Mouse (Mus musculus): ENCODE data around the gene Ly75. TPM values are rescaled to one million over a fixed set of nuclear protein-coding genes. Genes with fewer than 3 reads are reported as not detected.
A peak's percentile ranks its signal among the peaks of the same experiment; 100 is the strongest.

The Ly75 gene
- polyA plus RNA-seq, 1 experiment from 2014 or later: 0.91 TPM

DNA sequence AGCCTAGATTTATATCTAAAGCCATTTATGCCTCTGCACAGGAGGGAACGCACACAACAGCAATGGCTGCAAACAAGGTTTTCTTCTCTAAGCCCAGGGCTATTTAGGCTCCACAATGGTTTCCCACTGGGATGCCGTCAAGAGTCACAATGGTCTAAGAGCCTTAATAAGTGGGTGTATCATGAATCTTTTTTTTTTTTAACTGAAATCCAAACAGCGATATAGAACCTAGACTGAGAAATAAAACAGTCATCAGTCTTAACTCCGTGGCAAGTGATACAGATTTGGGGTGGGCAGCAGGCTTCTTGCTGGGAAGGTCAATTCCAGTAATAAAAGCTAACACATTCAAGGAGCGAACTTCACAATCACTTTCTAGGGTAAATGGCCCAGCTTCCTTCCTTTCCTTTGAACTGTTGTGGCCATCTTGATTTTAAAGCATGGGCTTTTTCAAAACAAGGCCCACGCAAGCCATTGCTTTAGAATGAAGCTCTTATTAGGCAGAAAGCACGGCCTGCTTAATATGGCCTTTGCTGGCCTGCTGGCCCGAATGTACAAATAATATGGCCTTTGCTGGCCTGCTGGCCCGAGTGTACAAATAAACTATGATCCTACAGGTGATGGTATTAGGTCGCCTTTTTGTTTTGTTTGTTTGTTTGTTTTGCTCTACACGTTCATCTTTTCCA, 39.4 kb downstream of the Ly75 start:
- Histone ChIP-seq H3K36me3 (no peaks in the 10 kb centered on the region), H3K27me3 (peaks cover 9% of the 10 kb centered on the region; the same call in 1 of the 2 replicates), H3K9ac (no peak overlapping the region), H3K4me2 (no peak overlapping the region), H3K27ac (no peak overlapping the region), H3K4me1 (replicated peaks) (peaks cover 15% of the 10 kb centered on the region), H3K9me3 (no peaks in the 10 kb centered on the region), H3K4me3 (no peak overlapping the region)
- ATAC-seq (ENCODE audit: low FRiP score): 0 out of 2 replicates have a peak, but pooled peaks have one; percentile 43
- WGBS: 23% methylated on average over 11 of the region's 11 CpGs

DNA sequence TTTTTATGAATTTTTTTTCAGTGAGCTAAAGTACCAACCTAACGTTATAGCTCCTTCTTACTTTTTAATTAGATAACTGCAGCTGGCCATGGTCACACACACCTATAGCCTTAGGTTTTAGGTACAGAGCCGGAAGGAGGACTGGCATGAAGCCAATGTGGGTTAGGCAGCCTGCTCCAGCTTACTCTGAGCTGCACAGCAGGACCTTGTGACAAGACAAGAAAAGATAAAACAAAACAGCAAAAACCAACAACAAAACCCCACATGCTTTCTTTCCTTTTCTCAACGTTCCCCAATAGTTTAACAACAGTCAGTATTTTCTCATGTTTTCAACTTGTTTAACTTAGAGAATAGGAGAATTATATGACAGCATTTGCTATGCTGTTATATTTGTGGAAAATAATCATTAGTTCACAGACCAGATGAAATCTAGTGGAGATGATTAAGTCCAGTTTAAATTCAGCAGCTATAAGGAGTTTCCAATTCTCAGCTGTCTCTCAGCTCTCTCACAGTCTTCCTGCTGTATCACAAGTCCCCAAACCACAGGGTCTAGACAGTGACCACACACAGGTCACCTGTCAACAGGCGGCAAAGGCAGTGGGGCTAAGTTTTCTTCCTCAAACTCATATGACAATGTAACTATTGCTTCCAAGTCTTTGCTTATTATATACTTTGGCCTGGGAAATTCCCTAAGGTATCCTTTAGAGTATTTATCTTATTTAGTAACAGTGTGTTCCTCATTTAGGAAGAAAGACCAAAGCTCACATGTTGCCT, 40.8 kb downstream of the Ly75 start:
- ATAC-seq (ENCODE audit: low FRiP score): no peak
- no peak overlapping the region for H3K9ac ChIP-seq
- no peaks in the 10 kb centered on the region for H3K9me3 ChIP-seq
- 61% methylated on average over 4 of the region's 4 CpGs for WGBS
- H3K27me3 ChIP-seq: peaks cover 9% of the 10 kb centered on the region; the same call in 1 of the 2 replicates
- H3K4me1 ChIP-seq (replicated peaks): peaks cover 15% of the 10 kb centered on the region
- H3K4me2 ChIP-seq: no peak overlapping the region
- H3K36me3 ChIP-seq: no peaks in the 10 kb centered on the region
- no peak overlapping the region for H3K4me3 ChIP-seq
- no peak overlapping the region for H3K27ac ChIP-seq

DNA sequence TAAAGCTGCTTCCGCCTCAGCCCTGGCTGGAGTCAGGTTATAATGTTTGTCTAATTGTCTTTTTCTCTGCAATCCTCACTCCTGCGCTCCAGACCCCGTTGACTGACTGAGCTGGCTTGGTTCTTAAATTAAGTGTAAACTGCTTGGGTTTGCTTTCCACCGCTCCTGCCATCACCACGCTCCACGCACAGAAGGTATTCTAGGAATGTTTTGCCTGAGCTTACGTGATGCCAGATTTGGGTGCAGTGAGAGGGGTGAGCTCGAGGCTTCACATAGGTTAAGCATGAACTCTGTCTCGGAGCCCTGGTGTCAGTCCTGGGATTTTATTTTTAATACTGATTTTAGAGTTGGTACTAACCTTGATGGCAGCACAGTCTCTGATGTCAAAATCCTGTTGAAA, 45.2 kb downstream of the Ly75 start:
- Histone ChIP-seq H3K9ac (no peak overlapping the region), H3K9me3 (no peaks in the 10 kb centered on the region), H3K4me2 (no peak overlapping the region), H3K4me1 (replicated peaks) (no peaks in the 10 kb centered on the region), H3K36me3 (no peaks in the 10 kb centered on the region), H3K27ac (no peak overlapping the region), H3K27me3 (peaks cover 4% of the 10 kb centered on the region; the same call in 1 of the 2 replicates), H3K4me3 (no peak overlapping the region)
- ATAC-seq (ENCODE audit: low FRiP score): no peak
- WGBS: 51% methylated on average over 9 of the region's 9 CpGs

DNA sequence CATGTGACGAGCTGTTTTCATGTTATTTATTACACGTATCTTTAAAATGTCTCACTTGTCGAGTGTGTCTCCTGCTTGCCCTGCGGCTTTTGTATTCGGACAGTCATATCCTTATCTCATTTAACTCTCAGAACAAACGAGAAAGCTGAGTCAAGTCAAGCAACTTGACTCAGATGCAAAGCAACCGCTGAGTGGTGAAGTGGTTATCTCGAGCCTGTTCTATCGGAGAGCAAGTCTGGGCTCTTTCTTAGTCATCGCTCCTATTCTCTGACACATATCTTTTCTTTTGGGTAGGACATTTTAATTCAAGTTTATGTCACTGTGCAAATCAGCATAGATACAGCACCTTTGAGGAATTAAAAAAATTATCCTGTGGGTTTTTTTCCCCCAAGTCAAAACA, 54.5 kb downstream of the Ly75 start:
- H3K27me3 ChIP-seq: no peaks in the 10 kb centered on the region
- H3K9ac ChIP-seq: no peak overlapping the region
- H3K27ac ChIP-seq: no peak overlapping the region
- H3K4me1 ChIP-seq (replicated peaks): no peaks in the 10 kb centered on the region
- 94% methylated on average over 10 of the region's 10 CpGs for WGBS
- no peaks in the 10 kb centered on the region for H3K36me3 ChIP-seq
- no peak for ATAC-seq (ENCODE audit: low FRiP score)
- H3K9me3 ChIP-seq: no peaks in the 10 kb centered on the region
- H3K4me2 ChIP-seq: no peak overlapping the region
- H3K4me3 ChIP-seq: no peak overlapping the region

DNA sequence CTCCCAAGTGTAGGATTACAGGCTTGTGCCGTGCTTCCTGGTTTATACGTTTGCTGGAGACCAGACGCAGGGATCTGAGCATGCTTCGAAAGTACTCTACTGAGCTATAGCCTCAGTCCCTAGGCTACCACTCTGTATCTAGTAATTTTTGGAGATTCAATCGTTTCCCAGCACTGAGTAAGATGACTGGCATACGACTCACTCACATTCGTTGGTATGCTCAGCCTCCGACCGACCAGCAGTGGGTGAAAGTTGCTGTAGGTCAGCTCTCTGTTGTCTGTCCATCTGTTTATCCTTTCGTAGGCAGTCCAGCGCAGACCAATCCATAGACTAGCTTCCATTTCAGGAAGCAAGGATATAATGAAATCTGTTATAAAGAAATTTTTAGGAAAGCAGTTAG, 55.5 kb downstream of the Ly75 start:
- no peak for ATAC-seq (ENCODE audit: low FRiP score)
- Histone ChIP-seq H3K27ac (no peak overlapping the region), H3K4me2 (no peak overlapping the region), H3K27me3 (no peaks in the 10 kb centered on the region), H3K36me3 (no peaks in the 10 kb centered on the region), H3K9ac (no peak overlapping the region), H3K4me1 (replicated peaks) (no peaks in the 10 kb centered on the region), H3K9me3 (no peaks in the 10 kb centered on the region), H3K4me3 (no peak overlapping the region)
- WGBS: 91% methylated on average over 11 of the region's 11 CpGs

DNA sequence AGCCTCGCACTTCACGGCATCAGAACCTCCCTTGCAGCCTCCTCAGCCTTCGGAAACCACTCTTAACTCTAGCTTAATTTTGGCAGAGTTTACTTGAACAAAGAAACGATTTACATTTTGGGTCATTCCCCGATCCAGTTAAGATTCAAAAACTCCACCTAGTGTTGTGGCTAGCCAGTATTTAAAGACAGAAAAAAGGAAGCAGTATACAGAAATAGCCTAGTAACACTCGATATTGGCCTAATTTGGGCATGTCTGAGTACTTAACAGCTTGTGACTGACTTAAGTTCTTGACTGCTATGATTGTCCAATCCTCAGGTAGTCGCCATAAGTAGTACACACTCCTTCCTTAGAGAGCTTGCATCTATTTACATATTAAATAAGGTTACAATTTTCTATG, 56.2 kb downstream of the Ly75 start:
- H3K27me3 ChIP-seq: no peaks in the 10 kb centered on the region
- ATAC-seq (ENCODE audit: low FRiP score): no peak
- no peak overlapping the region for H3K27ac ChIP-seq
- no peak overlapping the region for H3K9ac ChIP-seq
- H3K4me3 ChIP-seq: no peak overlapping the region
- H3K4me2 ChIP-seq: no peak overlapping the region
- no peaks in the 10 kb centered on the region for H3K36me3 ChIP-seq
- no peaks in the 10 kb centered on the region for H3K4me1 ChIP-seq (replicated peaks)
- 91% methylated on average over 7 of the region's 7 CpGs for WGBS
- no peaks in the 10 kb centered on the region for H3K9me3 ChIP-seq

DNA sequence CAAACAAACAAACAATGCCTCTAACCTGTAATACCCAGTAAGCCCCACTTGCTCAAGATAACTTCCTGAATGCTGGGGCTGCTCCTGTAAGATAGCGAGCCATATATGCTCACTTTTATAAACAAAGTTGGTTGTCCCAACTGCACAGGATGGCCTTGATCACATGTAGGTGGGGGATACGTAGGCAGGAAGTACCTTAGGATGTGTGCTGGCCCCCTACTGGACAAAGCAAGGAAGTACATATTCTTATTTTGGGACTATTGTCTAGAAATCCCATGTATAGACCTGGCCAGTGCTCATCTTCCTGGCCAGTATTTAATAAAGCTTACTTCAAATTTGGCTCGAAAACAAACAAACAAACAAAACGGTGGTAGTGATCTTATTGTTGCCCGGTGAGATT, 59.7 kb downstream of the Ly75 start:
- no peak for ATAC-seq (ENCODE audit: low FRiP score)
- 83% methylated on average over 5 of the region's 5 CpGs for WGBS
- H3K9me3 ChIP-seq: no peaks in the 10 kb centered on the region
- H3K9ac ChIP-seq: no peak overlapping the region
- H3K27me3 ChIP-seq: no peaks in the 10 kb centered on the region
- no peaks in the 10 kb centered on the region for H3K4me1 ChIP-seq (replicated peaks)
- no peak overlapping the region for H3K4me2 ChIP-seq
- no peaks in the 10 kb centered on the region for H3K36me3 ChIP-seq
- no peak overlapping the region for H3K4me3 ChIP-seq
- H3K27ac ChIP-seq: no peak overlapping the region

DNA sequence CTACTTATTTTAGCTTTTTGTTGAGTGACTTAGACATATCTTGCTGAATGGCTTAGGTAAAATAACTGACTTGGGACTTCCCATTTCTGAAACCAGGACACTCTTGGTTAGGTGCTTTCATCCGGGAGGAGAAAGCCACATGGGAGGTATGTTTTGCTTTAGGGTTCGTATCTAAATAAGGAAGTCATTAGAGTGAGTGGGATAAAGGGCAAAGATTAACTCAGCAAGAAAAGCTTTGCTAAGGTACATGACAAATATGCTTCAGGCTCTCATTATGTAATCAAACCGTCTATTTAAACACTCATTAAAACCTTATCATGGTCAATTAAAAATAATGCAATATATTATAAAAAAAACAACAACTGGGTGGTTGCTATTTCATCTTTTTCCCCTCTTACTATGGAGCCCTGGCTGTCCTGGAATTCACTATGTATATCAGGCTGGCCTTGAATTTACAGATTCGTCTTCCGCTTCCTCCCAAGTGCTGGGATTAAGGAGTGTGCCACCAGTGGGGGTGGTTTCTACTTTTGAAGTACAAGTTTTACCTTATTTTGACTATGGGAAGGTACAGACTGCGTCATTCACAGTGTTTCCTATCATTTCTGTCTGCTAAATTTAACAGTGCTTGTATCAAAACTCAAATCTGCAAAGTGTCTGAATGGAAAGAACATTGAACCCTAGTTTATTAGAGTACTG, 60.9 kb downstream of the Ly75 start:
- Histone ChIP-seq H3K27me3 (no peaks in the 10 kb centered on the region), H3K4me2 (no peak overlapping the region), H3K4me3 (no peak overlapping the region), H3K27ac (no peak overlapping the region), H3K36me3 (no peaks in the 10 kb centered on the region), H3K9me3 (no peaks in the 10 kb centered on the region), H3K9ac (no peak overlapping the region), H3K4me1 (replicated peaks) (no peaks in the 10 kb centered on the region)
- no peak for ATAC-seq (ENCODE audit: low FRiP score)
- 76% methylated on average over 6 of the region's 6 CpGs for WGBS

DNA sequence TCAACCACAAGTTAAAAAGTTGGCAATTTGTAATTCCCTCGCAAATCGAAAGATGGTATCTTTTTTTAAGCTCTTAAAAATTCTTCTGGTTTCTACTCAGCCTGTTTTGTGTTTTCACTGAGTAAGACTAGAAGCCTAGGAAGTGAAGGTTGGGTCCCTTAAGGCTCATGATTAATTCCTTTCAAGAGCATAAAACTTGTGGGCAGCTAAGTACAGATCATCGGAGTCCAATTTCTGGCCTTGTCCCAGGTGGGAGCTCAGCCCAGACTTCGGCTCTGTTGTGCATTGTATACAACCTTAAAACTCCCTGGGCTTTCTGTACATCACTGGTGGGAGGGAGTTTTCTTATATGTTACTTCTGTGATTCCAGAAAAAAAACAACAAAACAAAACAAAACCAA, 79.3 kb downstream of the Ly75 start:
- H3K27me3 ChIP-seq: no peaks in the 10 kb centered on the region
- H3K4me3 ChIP-seq: no peak overlapping the region
- no peaks in the 10 kb centered on the region for H3K4me1 ChIP-seq (replicated peaks)
- H3K9ac ChIP-seq: no peak overlapping the region
- no peak overlapping the region for H3K4me2 ChIP-seq
- H3K36me3 ChIP-seq: no peaks in the 10 kb centered on the region
- no peak overlapping the region for H3K27ac ChIP-seq
- no peaks in the 10 kb centered on the region for H3K9me3 ChIP-seq
- ATAC-seq (ENCODE audit: low FRiP score): no peak
- 91% methylated on average over 4 of the region's 4 CpGs for WGBS

DNA sequence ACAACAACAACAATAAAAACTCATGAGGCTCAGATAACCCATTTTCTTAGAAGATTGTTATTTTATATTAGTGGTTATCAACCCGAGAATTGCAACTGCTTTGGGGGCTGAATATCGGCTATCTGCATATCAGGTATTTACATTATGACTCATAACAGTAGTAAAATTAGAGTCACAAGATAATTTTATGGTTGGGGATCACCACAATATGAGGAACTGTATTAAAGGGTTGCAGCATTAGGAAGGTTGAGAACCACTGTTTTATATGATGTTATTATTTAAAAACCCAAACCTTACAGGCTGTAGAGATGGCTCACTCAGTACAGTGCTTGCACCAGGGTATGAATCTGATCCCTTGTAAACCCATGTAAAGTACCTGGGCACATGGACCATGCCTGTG, 83.8 kb downstream of the Ly75 start:
- Histone ChIP-seq H3K4me3 (no peak overlapping the region), H3K9me3 (no peaks in the 10 kb centered on the region), H3K27ac (no peak overlapping the region), H3K9ac (no peak overlapping the region), H3K36me3 (no peaks in the 10 kb centered on the region), H3K27me3 (no peaks in the 10 kb centered on the region), H3K4me2 (no peak overlapping the region), H3K4me1 (replicated peaks) (no peaks in the 10 kb centered on the region)
- WGBS: 95% methylated on average over 2 of the region's 2 CpGs
- ATAC-seq (ENCODE audit: low FRiP score): no peak

DNA sequence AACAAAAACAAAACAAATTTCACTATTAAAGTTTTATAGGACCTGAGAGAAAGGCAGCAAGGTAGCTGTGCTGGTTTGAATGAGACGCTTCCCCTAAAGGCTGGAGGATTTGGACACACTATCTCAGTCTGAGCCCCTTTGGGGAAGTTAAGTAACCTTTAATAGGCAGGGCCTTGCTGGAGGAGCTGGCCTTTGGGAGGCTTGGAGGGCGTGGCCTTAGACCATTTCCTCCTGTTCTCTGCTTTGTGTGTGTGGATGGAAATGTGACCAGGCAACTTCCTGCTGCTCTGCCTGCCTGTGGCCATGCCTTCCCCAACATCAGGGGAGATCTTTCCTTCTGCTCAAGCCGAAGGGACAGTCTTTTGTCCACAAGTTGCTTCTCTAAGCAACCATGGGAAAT, 84.8 kb downstream of the Ly75 start:
- Histone ChIP-seq H3K27ac (no peak overlapping the region), H3K27me3 (no peaks in the 10 kb centered on the region), H3K4me2 (no peak overlapping the region), H3K4me3 (no peak overlapping the region), H3K36me3 (no peaks in the 10 kb centered on the region), H3K9me3 (no peaks in the 10 kb centered on the region), H3K9ac (no peak overlapping the region), H3K4me1 (replicated peaks) (no peaks in the 10 kb centered on the region)
- WGBS: 87% methylated on average over 3 of the region's 3 CpGs
- no peak for ATAC-seq (ENCODE audit: low FRiP score)

DNA sequence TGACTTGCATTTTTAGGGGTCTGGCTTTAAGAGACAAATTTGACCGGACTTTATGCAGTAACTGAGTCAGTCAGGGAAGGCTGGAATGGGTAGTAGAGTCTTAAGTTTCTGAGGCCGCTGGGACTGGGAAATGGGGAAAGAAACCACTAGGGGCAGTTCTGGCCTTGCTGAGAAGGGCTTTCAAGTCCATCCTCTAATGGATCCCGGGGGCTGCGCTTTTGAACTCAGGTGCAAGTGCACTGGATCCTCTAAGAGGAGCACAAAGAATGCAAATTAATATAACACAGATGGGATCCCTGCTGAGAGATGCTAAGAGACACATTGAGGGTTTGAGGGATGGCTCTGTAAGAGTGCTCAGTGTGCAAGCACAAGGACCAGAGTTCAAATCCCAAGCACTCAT, 91.7 kb downstream of the Ly75 start:
- H3K27me3 ChIP-seq: no peaks in the 10 kb centered on the region
- H3K36me3 ChIP-seq: no peaks in the 10 kb centered on the region
- no peaks in the 10 kb centered on the region for H3K4me1 ChIP-seq (replicated peaks)
- no peak overlapping the region for H3K27ac ChIP-seq
- no peak overlapping the region for H3K4me2 ChIP-seq
- WGBS: 89% methylated on average over 4 of the region's 4 CpGs
- no peak overlapping the region for H3K4me3 ChIP-seq
- H3K9ac ChIP-seq: no peak overlapping the region
- no peaks in the 10 kb centered on the region for H3K9me3 ChIP-seq
- ATAC-seq (ENCODE audit: low FRiP score): no peak
